Mouse (Mus musculus) gastrocnemius, adult 2 months (tissue): Measurements from ENCODE around the gene Nup133. TPM values are rescaled to one million over a fixed set of nuclear protein-coding genes. Genes with fewer than 3 reads are reported as not detected.
"Not testable (repeated sequence)": the region's sequence is repeated elsewhere in the genome, so short reads cannot be mapped to it uniquely, and the experiment has no call there.

ENCODE experiments used
- DNase-seq: peaks from one replicate; pipeline ENCODE4 v3.0.0; 2022
- H3K27ac ChIP-seq: fragments of 200-600 bp; 2 replicates; pipeline ENCODE4 v1.8.1; 2022; ENCODE audit warnings: mild to moderate bottlenecking
- H3K4me3 ChIP-seq: fragments of 200-600 bp; 2 replicates; pipeline ENCODE4 v1.8.1; 2022; ENCODE audit warnings: mild to moderate bottlenecking, moderate library complexity
- CTCF ChIP-seq: fragments of 200-600 bp; IDR thresholded peaks from 2 replicates; pipeline ENCODE4 v1.8.1; 2022; ENCODE audit warnings: antibody characterized with exemption, mild to moderate bottlenecking, moderate library complexity
- intact Hi-C: fragments of 180-260 bp; cut with DNase I; formaldehyde crosslinking; loops from one replicate; pipeline ENCODE4 v1.15.1; 2025
- total RNA-seq, 2 experiments: library from RNA; stranded (reverse); gene quantifications; 2 replicates each; pipeline ENCODE4 v1.2.3; 2021

The Nup133 gene
- total RNA-seq, 2 experiments from 2014 or later = 11.6 to 17.8 TPM

DNA sequence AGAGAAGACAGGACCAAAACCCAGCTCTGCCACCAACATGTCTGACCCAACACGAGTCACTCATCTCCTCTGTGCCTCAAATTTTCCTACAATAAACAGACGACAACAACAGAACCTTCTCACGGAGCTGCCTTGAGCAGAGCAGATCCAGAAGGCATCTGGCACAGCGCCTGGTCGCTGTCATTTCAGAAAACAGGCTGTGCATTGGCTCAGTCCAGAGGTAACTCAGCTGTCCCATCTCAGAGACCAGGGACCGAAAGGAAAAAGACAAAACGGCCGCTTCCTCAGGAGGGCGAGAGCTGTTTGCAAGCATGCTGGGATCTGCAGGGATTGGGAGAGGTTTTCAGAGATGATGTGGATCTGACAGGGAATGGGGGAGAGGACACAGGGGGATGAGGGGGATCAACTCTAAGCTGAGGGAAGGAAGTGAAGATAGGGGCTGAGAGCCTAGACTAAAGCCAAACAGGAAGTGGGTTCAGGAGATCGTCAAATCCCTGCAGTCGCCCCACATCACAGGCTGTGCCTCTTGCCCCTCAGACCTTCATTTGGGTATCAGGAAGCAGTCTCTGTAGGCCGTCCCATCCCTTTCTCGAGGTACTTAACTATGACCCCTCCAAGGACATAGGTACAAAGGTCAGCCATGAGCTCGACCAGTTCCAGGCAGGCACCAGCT, 29.2 kb upstream of the Nup133 start:
- no peak for TF ChIP-seq CTCF
- intact Hi-C loops = no loop called here
- H3K27ac ChIP-seq = no peak overlapping the region
- no peak overlapping the region for H3K4me3 ChIP-seq
- DNase-seq = peak; percentile 57

GRCm38 (mm10) chr8:123977499-123977898, 28.4 kb upstream of the Nup133 start:
- Histone ChIP-seq H3K4me3 (no peak overlapping the region), H3K27ac (no peak overlapping the region)
- DNase-seq = no peak
- intact Hi-C loops = no loop called here
- no peak for TF ChIP-seq CTCF

- Histone ChIP-seq H3K4me3 (no peak overlapping the region), H3K27ac (no peak overlapping the region)
- no peak for TF ChIP-seq CTCF
- intact Hi-C loops = no loop called here
- no peak for DNase-seq
These were observed 24.4 kb upstream of the Nup133 start for GRCm38 (mm10) chr8:123973495-123973894.

- peak; percentile 52 for TF ChIP-seq CTCF
- no peak overlapping the region for H3K4me3 ChIP-seq
- intact Hi-C loops = no loop called here
- no peak overlapping the region for H3K27ac ChIP-seq
- no peak for DNase-seq
These were observed 17.8 kb upstream of the Nup133 start for GRCm38 (mm10) chr8:123966896-123967295.

DNA sequence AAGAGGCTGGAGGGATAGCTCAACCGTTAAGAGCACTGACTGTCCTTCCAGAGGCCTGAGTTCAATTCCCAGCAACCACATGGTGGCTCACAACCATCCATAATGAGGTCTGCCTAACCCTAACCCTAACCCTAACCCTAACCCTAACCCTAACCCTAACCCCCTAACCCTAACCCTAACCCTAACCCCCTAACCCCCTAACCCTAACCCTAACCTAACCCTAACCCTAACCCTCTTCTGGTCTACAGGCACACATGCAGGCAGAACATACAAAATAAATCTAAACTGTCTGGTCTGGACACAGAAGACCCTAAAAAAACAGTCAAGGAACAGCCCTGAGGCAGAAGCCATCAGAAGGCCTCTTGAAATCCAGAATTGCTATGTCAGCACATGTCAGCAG, 12.3 kb upstream of the Nup133 start:
- DNase-seq = no peak
- TF ChIP-seq CTCF = no peak
- intact Hi-C loops = no loop called here
- Histone ChIP-seq H3K4me3 (no peak overlapping the region), H3K27ac (no peak overlapping the region)

DNA sequence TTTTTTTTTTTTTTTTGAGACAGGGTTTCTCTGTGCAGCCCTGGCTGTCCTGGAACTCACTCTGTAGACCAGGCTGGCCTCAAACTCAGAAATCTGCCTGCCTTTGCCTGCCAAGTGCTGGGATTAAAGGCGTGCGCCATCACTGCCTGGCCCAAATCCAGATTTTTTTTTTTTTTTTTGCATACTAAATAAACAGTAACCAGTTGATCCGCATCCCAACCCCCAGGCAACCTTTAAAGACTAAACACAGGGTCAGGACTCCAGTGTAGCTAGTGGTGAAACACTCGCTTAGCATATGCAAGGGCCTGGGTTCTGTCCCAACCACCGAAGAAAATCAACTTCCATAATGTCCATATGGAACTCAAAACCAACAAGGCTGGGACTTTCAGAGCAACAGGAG, 11.5 kb upstream of the Nup133 start:
- intact Hi-C loops, H3K27ac ChIP-seq, DNase-seq, H3K4me3 ChIP-seq: not testable (repeated sequence)

DNA sequence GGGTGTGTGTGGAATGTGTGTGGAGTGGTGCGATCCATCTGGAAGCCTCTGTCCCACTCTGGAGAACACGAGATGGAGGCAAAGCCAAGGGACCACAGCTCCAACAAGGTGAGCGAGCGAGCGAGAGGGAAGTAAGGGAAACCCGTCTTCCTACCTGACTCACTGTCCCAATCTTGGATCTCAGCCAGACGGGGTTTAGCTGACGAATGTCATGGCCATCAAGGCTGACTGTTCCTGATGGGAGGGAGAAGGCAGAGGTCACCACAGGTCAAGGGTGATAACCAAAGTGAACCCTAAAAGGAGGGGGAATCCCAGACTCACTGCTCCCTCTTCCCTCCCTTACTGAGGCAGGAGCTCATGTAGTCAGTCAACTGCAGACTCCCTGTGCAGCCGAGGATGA, 11.0 kb upstream of the Nup133 start:
- no peak for TF ChIP-seq CTCF
- intact Hi-C loops = no loop called here
- no peak overlapping the region for H3K27ac ChIP-seq
- no peak for DNase-seq
- H3K4me3 ChIP-seq = no peak overlapping the region

GRCm38 (mm10) chr8:123959473-123959872, 10.4 kb upstream of the Nup133 start:
- no peak overlapping the region for H3K4me3 ChIP-seq
- intact Hi-C loops = no loop called here
- no peak for TF ChIP-seq CTCF
- no peak overlapping the region for H3K27ac ChIP-seq
- no peak for DNase-seq

- intact Hi-C loops = no loop called here
- no peak overlapping the region for H3K4me3 ChIP-seq
- no peak for DNase-seq
- H3K27ac ChIP-seq = no peak overlapping the region
- no peak for TF ChIP-seq CTCF
These were observed 9.1 kb upstream of the Nup133 start for GRCm38 (mm10) chr8:123958130-123958529.

- intact Hi-C loops = no loop called here
- H3K27ac ChIP-seq = no peak overlapping the region
These were observed 5.2 kb upstream of the Nup133 start for GRCm38 (mm10) chr8:123954246-123954645.

GRCm38 (mm10) chr8:123953686-123954085, 4.6 kb upstream of the Nup133 start:
- Histone ChIP-seq H3K4me3 (no peak overlapping the region), H3K27ac (no peak overlapping the region)
- intact Hi-C loops = no loop called here
- no peak for TF ChIP-seq CTCF
- no peak for DNase-seq

More at GRCm38 (mm10) chr8:123954246-123954645, 5.2 kb upstream of the Nup133 start:
- no peak for TF ChIP-seq CTCF
- no peak for DNase-seq
- no peak overlapping the region for H3K4me3 ChIP-seq

DNA sequence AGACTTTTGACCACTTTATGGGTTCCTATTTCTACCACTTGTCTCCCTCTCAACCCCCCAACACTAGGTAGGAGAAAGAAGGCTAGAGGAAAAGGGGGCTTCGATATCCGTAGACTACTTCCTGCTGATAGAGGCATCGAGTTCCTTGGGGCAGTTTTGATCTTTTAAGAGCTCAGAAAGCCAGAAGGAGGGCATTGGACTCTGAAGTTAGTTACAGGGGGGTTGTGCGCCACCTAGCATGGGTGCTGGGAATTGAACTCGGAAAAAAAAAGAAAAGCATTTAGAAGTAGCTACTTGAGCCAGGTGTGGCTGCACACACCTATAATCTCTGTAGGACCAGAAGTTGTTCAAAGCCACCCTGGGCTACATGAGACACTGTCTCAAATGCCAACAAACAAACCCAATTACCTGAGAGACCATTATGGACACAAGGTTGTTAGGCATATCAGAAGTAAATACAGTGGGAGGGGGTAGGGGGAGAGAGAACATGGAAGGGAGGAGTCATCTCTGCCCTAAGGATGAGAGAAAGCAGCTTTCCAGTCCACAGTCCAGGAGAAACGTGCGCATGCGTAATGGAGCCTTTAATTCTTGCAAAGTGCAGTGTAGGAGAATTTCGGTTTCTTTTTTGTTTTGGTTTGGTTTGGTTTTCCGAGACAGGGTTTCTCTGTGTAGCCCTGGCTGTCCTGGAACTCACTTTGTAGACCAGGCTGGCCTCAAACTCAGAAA, 1.2 kb upstream of the Nup133 start:
- DNase-seq = peak; percentile 40
- intact Hi-C loops = no loop called here
- peak; percentile 76 for TF ChIP-seq CTCF
- peak overlapping the region; percentile 94 for H3K27ac ChIP-seq
- peak overlapping the region; percentile 94 for H3K4me3 ChIP-seq

DNA sequence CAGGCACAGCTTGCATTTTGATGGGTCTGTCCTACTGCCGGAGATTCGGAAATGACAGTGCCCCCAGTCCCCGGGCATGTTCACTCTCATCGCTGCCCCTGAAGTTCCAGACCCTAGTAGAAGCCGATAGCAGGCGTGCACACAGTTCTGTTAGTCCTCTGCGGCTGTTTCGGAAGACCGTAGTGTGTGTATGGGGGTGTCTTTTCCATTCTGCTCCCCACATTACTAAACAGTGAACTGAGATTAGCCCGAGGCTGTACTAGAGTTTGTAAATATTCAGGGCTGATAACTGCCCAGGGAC, 571 bp upstream of the Nup133 start:
- intact Hi-C loops = no loop called here
- H3K27ac ChIP-seq = peak overlapping the region; percentile 94
- DNase-seq = no peak
- TF ChIP-seq CTCF = no peak
- H3K4me3 ChIP-seq = peak overlapping the region; percentile 94

DNA sequence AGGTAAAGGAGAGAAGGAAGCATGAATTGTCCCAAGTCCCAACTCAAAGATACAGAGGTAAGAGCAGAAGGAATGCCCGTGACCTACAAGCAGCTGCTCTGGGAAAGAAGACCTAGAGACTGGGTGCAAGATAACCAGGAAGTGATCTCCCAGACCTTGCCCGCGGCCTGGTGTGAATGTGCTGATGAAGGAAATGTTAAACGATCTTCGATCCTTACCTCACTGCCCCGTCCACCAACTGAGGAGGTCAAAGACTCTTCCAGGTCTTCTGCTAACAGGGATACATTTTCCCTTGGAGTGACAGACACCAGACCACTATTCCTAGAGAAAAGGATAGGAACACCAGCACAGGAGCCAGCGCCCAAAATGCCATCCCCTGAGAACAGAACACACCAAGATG, 20.0 kb downstream of the Nup133 start:
- intact Hi-C loops = no loop called here
- H3K4me3 ChIP-seq = no peak overlapping the region
- DNase-seq = no peak
- no peak overlapping the region for H3K27ac ChIP-seq
- TF ChIP-seq CTCF = no peak
